Mouse (Mus musculus) liver, adult (tissue): ENCODE measurements around the gene Twnk.

Experiments used
- GATA4 ChIP-seq: IDR thresholded peaks from 2 replicates; pipeline ENCODE4 v1.6.1; 2014; ENCODE audit warnings: mild to moderate bottlenecking, low read length; ENCODE audit not compliant: insufficient replicate concordance

Gene Twnk

GRCm38 (mm10) chr19:45005444-45005843 is at the start of gene Twnk:
Gene Twnk (plus strand): TSS chr19:45005663.
- TF ChIP-seq GATA4, result no peak

- TF ChIP-seq GATA4, result no peak
Observed at GRCm38 (mm10) chr19:44959633-44960032, 45.8 kb upstream of the Twnk start.

- TF ChIP-seq GATA4, result no peak
Observed at GRCm38 (mm10) chr19:44965978-44966377, 39.5 kb upstream of the Twnk start.

- TF ChIP-seq GATA4, result no peak
Observed at GRCm38 (mm10) chr19:44968329-44968728, 37.1 kb upstream of the Twnk start.

- no peak for TF ChIP-seq GATA4
Observed at GRCm38 (mm10) chr19:44976636-44977035, 28.8 kb upstream of the Twnk start.

GRCm38 (mm10) chr19:44977148-44977547 is 28.3 kb upstream of the Twnk start:
- TF ChIP-seq GATA4, result no peak

GRCm38 (mm10) chr19:44980787-44981186 is 24.7 kb upstream of the Twnk start:
- TF ChIP-seq GATA4, result no peak

- TF ChIP-seq GATA4, result no peak
Observed at GRCm38 (mm10) chr19:44982477-44983115, 22.9 kb upstream of the Twnk start.

GRCm38 (mm10) chr19:44983366-44983765 is 22.1 kb upstream of the Twnk start:
- no peak for TF ChIP-seq GATA4

- no peak for TF ChIP-seq GATA4
Observed at GRCm38 (mm10) chr19:44984420-44984819, 21.0 kb upstream of the Twnk start.

- TF ChIP-seq GATA4, result no peak
Observed at GRCm38 (mm10) chr19:44985159-44985988, 20.1 kb upstream of the Twnk start.

GRCm38 (mm10) chr19:44987004-44987403 is 18.5 kb upstream of the Twnk start:
- no peak for TF ChIP-seq GATA4

GRCm38 (mm10) chr19:44987851-44988250 is 17.6 kb upstream of the Twnk start:
- TF ChIP-seq GATA4, result no peak

- no peak for TF ChIP-seq GATA4
Observed at GRCm38 (mm10) chr19:44988321-44988720, 17.1 kb upstream of the Twnk start.

- TF ChIP-seq GATA4, result peak; percentile 43; the same call in 1 of the 2 replicates
Observed at GRCm38 (mm10) chr19:44988831-44989566, 16.5 kb upstream of the Twnk start, which contains the start of gene Sema4g. Gene Sema4g (plus strand): TSS chr19:44989101.
